Mouse (Mus musculus) hindbrain, embryonic 14.5 days (tissue): Measurements from ENCODE around the gene Rnf31. TPM values are rescaled to one million over a fixed set of nuclear protein-coding genes. Genes with fewer than 3 reads are reported as not detected.
A peak's percentile ranks its signal among the peaks of the same experiment; 100 is the strongest.

Source experiments
- ATAC-seq: fragments of 200-750 bp; cut with Nextera tagmentation; 2 replicates; pipeline ENCODE4 v1.8.0; 2017; ENCODE audit warnings: moderate number of reproducible peaks, mild to moderate bottlenecking, moderate TSS enrichment, moderate library complexity; ENCODE audit not compliant: low FRiP score
- DNase-seq: peaks from one replicate; pipeline ENCODE4 v3.0.0-alpha.2; 2015; ENCODE audit warnings: low spot score
- H3K27ac ChIP-seq: fragments of 300-500 bp; sonication (generic); 2 replicates; pipeline ENCODE4 v1.5.1; 2014; ENCODE audit warnings: mild to moderate bottlenecking, moderate library complexity
- H3K27me3 ChIP-seq: fragments of 300-500 bp; sonication (generic); 2 replicates; pipeline ENCODE4 v1.6.1; 2014; ENCODE audit warnings: mild to moderate bottlenecking, low read length, mixed read lengths; ENCODE audit not compliant: control insufficient read depth, insufficient read depth
- H3K36me3 ChIP-seq: fragments of 300-500 bp; sonication (generic); replicated peaks from 2 replicates; pipeline ENCODE4 v1.6.1; 2014; ENCODE audit not compliant: control insufficient read depth, insufficient read depth
- H3K4me1 ChIP-seq: fragments of 300-500 bp; sonication (generic); replicated peaks from 2 replicates; pipeline ENCODE4 v1.6.1; 2014; ENCODE audit warnings: antibody characterized with exemption, low read length, mixed read lengths; ENCODE audit not compliant: control insufficient read depth, insufficient read depth
- H3K4me2 ChIP-seq: fragments of 300-500 bp; sonication (generic); replicated peaks from 2 replicates; pipeline ENCODE4 v1.6.1; 2014; ENCODE audit warnings: mild to moderate bottlenecking, moderate library complexity
- H3K4me3 ChIP-seq: fragments of 300-500 bp; sonication (generic); replicated peaks from 2 replicates; pipeline ENCODE4 v1.5.1; 2014; ENCODE audit warnings: mild to moderate bottlenecking, low read length
- H3K9ac ChIP-seq: fragments of 300-500 bp; sonication (generic); 2 replicates; pipeline ENCODE4 v1.6.1; 2014
- H3K9me3 ChIP-seq: fragments of 300-500 bp; sonication (generic); 2 replicates; pipeline ENCODE4 v1.6.1; 2016; ENCODE audit warnings: low read length; ENCODE audit not compliant: control insufficient read depth
- WGBS: fragments of 180-500 bp; shearing (Covaris S2); extraction: QIAGEN DNeasy Blood & Tissue Kit; methylation state at CpG from one replicate; pipeline ENCODE4 v1.1.7; 2014; 5-methylcytosine and 5-hydroxymethylcytosine counted together
- polyA plus RNA-seq: library from polyadenylated mRNA; unstranded; fragments of >200 nt; fragmentation: Nextera tagmentation; extraction: Ambion mirVana; gene quantifications from 2 replicates; pipeline ENCODE4 v1.2.1, GENCODE M21; 2014

Rnf31 gene
- polyA plus RNA-seq, 1 experiment from 2014 or later, result 20.4 TPM

DNA sequence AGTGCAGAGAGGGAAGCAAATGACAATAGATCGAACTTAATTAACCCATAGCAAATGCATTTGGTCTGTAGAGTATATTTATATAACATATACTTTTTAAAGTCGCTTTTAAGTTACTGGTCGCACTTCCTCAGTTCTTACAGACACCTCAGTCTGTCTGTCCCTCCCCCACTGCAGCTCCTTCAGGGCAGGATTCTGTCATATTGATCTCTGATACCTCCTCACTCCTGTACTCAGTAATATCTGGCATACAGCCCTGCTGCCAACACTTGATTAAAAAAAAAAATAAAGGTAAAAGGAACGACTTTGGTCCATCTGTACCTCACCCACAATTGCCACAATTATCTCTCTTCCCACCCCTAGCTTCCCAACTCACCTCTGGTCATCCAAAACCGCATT, 7.2 kb upstream of the Rnf31 start:
- no peak overlapping the region for H3K27ac ChIP-seq
- 39% methylated on average over 5 of the region's 5 CpGs for WGBS
- DNase-seq, result no peak

DNA sequence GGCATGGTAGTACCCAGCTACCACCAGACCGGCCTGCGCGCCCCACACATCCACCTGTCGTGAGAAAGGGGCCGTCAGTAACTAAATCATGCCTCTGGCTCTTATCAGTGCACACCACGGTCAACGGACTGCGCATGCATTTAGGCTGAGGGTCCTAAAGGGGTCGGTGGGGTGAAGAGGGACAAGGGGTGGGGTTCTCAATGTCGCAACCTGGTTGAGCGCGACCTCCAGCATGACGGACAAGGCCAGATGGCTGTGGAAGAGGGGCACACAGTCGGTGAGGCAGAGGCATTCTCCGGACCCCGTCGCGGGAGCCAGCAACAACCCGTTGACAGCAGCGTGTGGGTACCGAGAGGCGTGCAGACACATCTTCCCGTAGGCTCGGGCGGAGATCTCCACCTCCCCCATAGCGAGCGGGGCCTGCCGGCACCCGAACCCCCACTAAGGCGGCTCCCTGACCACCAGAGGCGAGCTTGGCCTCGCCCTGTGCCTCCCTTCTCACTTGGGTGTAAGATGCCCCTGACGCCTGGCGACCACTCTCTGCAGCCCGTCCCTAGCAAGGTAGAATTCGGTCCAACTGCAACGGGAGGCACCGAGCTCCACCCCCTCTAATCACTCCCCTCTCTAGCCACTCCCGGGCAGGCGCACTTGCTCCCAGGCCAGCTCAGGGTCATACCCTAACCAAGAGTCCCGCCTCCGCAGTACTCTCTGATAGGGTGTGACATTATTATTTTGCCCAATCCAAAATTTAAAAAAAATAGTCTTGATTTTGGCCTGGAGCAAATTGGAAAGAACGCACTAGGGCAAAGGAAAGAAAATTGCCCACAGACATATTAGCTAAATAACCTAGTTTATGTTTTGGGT, 6.6 kb upstream of the Rnf31 start, which contains the start of gene Emc9:
Gene Emc9, minus strand, starts transcription at position 601 of the 864 bp plus-strand sequence.
- Histone ChIP-seq H3K27me3 (no peaks in the 10 kb centered on the region), H3K4me2 (peak within 1 kb of the TSS; percentile 80), H3K4me1 (peaks cover 3% of the 10 kb centered on the region), H3K9me3 (no peaks in the 10 kb centered on the region), H3K9ac (peak within 1 kb of the TSS; percentile 77), H3K27ac (peak within 1 kb of the TSS; percentile 57; the same call in 1 of the 2 replicates), H3K4me3 (peak within 1 kb of the TSS; percentile 48), H3K36me3 (peaks cover 34% of the 10 kb centered on the region; the same call in 1 of the 2 replicates)
- 3% methylated on average over 38 of the region's 43 CpGs for WGBS
- ATAC-seq (peak; percentile 59), DNase-seq (peak; percentile 28)

More for the DNA sequence above, 7.2 kb upstream of the Rnf31 start:
- peak overlapping the region; percentile 80 for H3K4me2 ChIP-seq
- peak overlapping the region; percentile 77 for H3K9ac ChIP-seq
- H3K4me1 ChIP-seq, result peaks cover 2% of the 10 kb centered on the region; the same call in 1 of the 2 replicates
- peaks cover 34% of the 10 kb centered on the region; the same call in 1 of the 2 replicates for H3K36me3 ChIP-seq
- ATAC-seq, result no peak
- H3K9me3 ChIP-seq, result no peaks in the 10 kb centered on the region
- no peaks in the 10 kb centered on the region for H3K27me3 ChIP-seq
- peak overlapping the region; percentile 48 for H3K4me3 ChIP-seq

DNA sequence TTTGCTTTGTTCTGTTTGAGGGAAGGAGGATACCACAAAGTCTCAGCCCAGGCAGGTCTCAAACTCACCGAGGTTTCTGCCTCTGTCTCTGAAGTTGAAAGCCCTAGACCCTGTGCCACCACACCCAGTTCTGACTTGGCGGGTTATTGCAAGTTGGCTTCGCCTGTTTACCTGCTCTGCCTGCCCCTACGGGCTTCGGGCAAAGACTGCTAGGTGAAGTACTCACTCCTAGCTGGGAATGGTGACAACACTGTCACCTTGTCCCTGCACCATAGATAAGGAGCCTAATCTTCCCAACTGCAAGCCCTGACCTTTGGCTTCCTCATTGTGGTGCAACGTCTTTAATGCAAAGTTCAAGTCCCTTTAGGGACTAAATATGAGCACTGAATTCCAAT, 5.9 kb upstream of the Rnf31 start:
- Histone ChIP-seq H3K4me2 (peak overlapping the region; percentile 80), H3K4me1 (peaks cover 9% of the 10 kb centered on the region), H3K27me3 (no peaks in the 10 kb centered on the region), H3K9ac (no peak overlapping the region), H3K4me3 (peak overlapping the region; percentile 48; the same call in 1 of the 2 replicates), H3K27ac (no peak overlapping the region), H3K9me3 (no peaks in the 10 kb centered on the region), H3K36me3 (peaks cover 29% of the 10 kb centered on the region; the same call in 1 of the 2 replicates)
- no peak for ATAC-seq
- 58% methylated on average over 6 of the region's 6 CpGs for WGBS
- DNase-seq, result no peak

DNA sequence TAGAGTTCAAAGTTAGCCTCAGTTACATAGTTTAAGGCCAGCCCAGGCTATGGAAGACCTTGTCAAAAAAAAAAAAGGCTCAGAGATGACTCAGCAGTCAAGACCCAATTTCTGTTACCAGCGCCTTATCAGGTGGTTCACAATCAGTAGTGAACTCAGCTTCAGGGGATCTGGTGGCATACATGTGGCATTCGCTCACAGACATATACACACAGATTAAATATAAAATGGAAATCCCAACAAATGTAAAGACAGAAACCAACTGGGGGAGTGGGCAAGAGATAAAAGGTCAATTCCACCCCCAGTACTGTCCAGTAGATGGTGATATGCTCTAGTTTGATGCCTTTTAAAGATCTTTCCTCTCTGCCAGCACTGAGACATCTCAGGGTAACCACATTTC, 5.4 kb upstream of the Rnf31 start:
- H3K4me3 ChIP-seq, result no peak overlapping the region
- no peak overlapping the region for H3K27ac ChIP-seq
- no peaks in the 10 kb centered on the region for H3K27me3 ChIP-seq
- H3K4me2 ChIP-seq, result no peak overlapping the region
- no peaks in the 10 kb centered on the region for H3K9me3 ChIP-seq
- 88% methylated on average over 2 of the region's 2 CpGs for WGBS
- H3K4me1 ChIP-seq, result peaks cover 9% of the 10 kb centered on the region
- H3K9ac ChIP-seq, result no peak overlapping the region
- no peak for ATAC-seq
- no peak for DNase-seq
- peaks cover 26% of the 10 kb centered on the region; the same call in 1 of the 2 replicates for H3K36me3 ChIP-seq

DNA sequence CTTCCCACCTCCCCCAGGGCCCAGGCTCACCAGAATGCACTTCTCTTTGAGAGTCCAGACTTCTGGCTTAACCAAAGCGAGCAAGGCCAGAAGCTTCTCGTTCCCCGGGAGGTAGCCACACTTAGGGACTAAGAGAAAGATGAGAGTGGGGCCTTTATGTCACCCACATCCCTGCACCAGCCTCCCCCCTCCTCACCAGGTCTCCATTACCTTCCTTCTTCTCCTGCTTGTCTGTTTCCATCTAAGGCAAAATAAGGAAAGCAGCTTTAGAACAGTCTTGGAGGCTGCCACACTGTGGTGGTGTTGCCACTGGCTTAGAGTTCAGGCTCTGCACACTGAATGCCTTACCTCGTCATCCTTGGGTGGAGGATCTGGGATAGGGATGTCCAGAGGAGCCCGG, 2.2 kb upstream of the Rnf31 start:
- Histone ChIP-seq H3K4me2 (no peak overlapping the region), H3K36me3 (peaks cover 23% of the 10 kb centered on the region), H3K9ac (no peak overlapping the region), H3K4me1 (peaks cover 23% of the 10 kb centered on the region), H3K27me3 (no peaks in the 10 kb centered on the region), H3K27ac (no peak overlapping the region), H3K9me3 (no peaks in the 10 kb centered on the region), H3K4me3 (no peak overlapping the region)
- ATAC-seq, result no peak
- 89% methylated on average over 5 of the region's 5 CpGs for WGBS
- no peak for DNase-seq

DNA sequence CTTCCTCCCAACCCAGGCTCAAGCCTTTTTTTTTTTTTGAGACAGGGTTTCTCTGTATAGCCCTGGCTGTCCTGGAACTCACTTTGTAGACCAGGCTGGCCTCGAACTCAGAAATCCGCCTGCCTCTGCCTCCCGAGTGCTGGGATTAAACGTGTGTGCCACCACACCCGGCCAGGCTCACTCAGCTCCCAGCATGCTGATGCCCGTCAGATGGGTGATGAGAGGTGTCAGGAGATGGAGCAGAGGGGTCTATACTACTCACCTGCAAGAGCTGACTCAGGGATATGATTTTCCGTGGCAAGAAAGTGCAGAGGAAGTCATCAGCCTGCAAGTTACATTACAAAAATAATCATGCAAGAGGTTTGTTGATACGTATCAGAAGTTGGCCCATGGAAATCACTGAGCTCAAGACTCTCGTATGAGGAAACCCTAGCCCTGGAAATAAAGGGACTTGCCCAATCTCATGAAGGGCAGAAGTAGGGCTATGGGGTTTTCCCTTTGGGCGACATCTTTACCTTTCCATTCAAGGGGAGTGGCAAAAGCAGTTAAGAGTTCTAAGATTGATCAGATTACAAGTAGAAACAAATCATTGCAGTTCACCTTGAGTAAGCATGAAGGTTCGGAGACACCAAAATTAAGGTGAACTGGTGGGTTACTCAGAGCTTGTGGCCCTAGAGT, 1.6 kb upstream of the Rnf31 start:
- peak overlapping the region; percentile 95 for H3K27ac ChIP-seq
- 89% methylated on average over 11 of the region's 11 CpGs for WGBS

DNA sequence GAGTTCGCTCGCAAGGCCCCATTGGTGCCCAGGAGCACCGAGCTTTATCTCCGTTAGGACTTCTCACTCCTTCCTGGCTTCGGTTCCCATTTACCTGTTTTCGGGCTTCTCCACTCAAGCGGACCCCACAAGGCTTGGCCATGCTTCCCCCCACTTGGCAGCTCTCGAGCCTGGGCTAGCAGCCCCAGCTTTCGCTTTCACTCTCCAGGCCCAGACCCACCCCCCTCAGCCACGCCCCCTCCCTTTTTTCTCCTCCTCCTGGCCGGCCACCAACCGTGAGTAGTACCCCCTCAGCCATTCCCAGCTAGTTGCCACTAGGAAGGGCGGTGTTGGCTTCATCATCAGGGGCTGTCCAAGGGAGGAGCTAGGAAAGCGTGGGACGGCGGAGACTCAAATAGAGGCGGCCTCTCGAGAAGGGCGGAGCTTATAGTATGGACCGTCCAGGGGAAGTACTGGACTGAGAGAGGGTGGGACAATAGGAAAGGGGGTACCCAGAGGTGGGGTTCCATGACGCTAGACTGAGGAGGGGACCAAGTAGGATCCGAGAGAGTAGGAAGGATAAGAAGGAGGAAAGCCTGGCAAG, 669 bp upstream of the Rnf31 start, which contains the start of gene Psme2:
Gene Psme2, minus strand, starts transcription at position 366 of the 583 bp plus-strand sequence.
- Histone ChIP-seq H3K9ac (peak within 1 kb of the TSS; percentile 80), H3K4me1 (peaks cover 20% of the 10 kb centered on the region), H3K27ac (peak within 1 kb of the TSS; percentile 95), H3K27me3 (no peaks in the 10 kb centered on the region), H3K9me3 (no peaks in the 10 kb centered on the region), H3K4me2 (peak within 1 kb of the TSS; percentile 86), H3K36me3 (peaks cover 39% of the 10 kb centered on the region), H3K4me3 (peak within 1 kb of the TSS; percentile 74)
- WGBS, result under 1% methylated on average over 22 of the region's 22 CpGs
- ATAC-seq (peak; percentile 95), DNase-seq (peak; percentile 88)

More for the DNA sequence above, 1.6 kb upstream of the Rnf31 start:
- peak overlapping the region; percentile 74 for H3K4me3 ChIP-seq
- DNase-seq, result no peak
- H3K4me1 ChIP-seq, result peaks cover 22% of the 10 kb centered on the region
- H3K27me3 ChIP-seq, result no peaks in the 10 kb centered on the region
- H3K9ac ChIP-seq, result peak overlapping the region; percentile 80
- peak overlapping the region; percentile 86 for H3K4me2 ChIP-seq
- no peak for ATAC-seq
- H3K36me3 ChIP-seq, result peaks cover 29% of the 10 kb centered on the region
- H3K9me3 ChIP-seq, result no peaks in the 10 kb centered on the region

DNA sequence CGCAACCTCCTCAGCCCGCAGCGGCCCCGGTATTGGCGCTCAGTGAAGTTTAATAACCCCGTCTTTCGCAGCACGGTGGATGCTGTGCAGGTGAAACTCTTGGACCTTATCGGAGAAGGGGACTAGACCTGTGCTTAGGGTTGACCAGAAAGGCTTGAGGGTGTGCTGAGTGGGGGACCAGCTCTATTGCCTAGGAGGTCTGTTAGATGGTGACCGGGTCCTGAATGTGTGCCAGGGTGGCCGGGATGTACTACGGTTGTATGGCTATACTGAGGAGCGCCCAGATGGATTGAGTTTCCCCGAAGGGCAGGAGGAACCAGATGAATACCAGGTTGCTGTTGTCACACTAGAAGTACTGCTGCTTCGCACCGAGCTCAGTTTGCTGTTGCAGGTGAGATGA, 718 bp downstream of the Rnf31 start:
- Histone ChIP-seq H3K36me3 (peaks cover 46% of the 10 kb centered on the region), H3K27ac (no peak overlapping the region), H3K4me2 (peak overlapping the region; percentile 86), H3K9me3 (no peaks in the 10 kb centered on the region), H3K27me3 (no peaks in the 10 kb centered on the region), H3K4me1 (peaks cover 20% of the 10 kb centered on the region), H3K9ac (peak overlapping the region; percentile 80), H3K4me3 (peak overlapping the region; percentile 74)
- DNase-seq (no peak), ATAC-seq (no peak)
- 11% methylated on average over 16 of the region's 16 CpGs for WGBS
